19 mouse cellular contexts compared by ENCODE assay signal in genomic region chr13:15641548-15641947, GRCm38 (mm10).
A peak's percentile ranks its signal among the peaks of the same experiment; 100 is the strongest.
DNase-seq lines count a peak whose midpoint lies in the region; ATAC-seq and TF ChIP-seq lines count a peak whose summit lies in the region.
"Had no signal": no experiment of that assay in that cellular context is flagged by ENCODE, and none has a peak within 500 bp of the region (broad histone marks: within the 10 kb centered on the region; RNA-seq: fewer than 3 reads in every experiment).

No protein-coding gene starts in this region.

- no peaks in the 10 kb centered on the region for H3K36me3 ChIP-seq in liver, embryonic 12.5 days
- no peaks in the 10 kb centered on the region for H3K36me3 ChIP-seq in liver, embryonic 13.5 days
- H3K36me3 ChIP-seq in liver, embryonic 15.5 days (replicated peaks) = no peaks in the 10 kb centered on the region
- no peaks in the 10 kb centered on the region for H3K36me3 ChIP-seq in stomach, postnatal 0 days (ENCODE audit: control insufficient read depth, insufficient read depth, low read length)
- H3K36me3 ChIP-seq: forebrain, embryonic 15.5 days had no signal

- no peak overlapping the region for H3K27ac ChIP-seq in liver, embryonic 12.5 days
- H3K27ac ChIP-seq in liver, embryonic 13.5 days = no peak overlapping the region
- no peak overlapping the region for H3K27ac ChIP-seq in liver, embryonic 15.5 days (replicated peaks)
- H3K27ac ChIP-seq in stomach, postnatal 0 days (replicated peaks) = no peak overlapping the region
- H3K27ac ChIP-seq: embryonic facial prominence, embryonic 10.5 days; embryonic facial prominence, embryonic 12.5 days; forebrain, embryonic 13.5 days; forebrain, embryonic 15.5 days had no signal

- H3K4me2 ChIP-seq in liver, embryonic 12.5 days = no peak overlapping the region
- no peak overlapping the region for H3K4me2 ChIP-seq in liver, embryonic 13.5 days
- no peak overlapping the region for H3K4me2 ChIP-seq in liver, embryonic 15.5 days
- H3K4me2 ChIP-seq in stomach, postnatal 0 days (replicated peaks; ENCODE audit: low read depth) = no peak overlapping the region
- H3K4me2 ChIP-seq: embryonic facial prominence, embryonic 12.5 days; forebrain, embryonic 13.5 days; forebrain, embryonic 15.5 days had no signal

- 0 out of 2 replicates have a peak, but pooled peaks cover 4% of the 10 kb centered on the region for H3K4me1 ChIP-seq in liver, embryonic 12.5 days
- no peaks in the 10 kb centered on the region for H3K4me1 ChIP-seq in liver, embryonic 13.5 days (replicated peaks)
- no peaks in the 10 kb centered on the region for H3K4me1 ChIP-seq in liver, embryonic 15.5 days (replicated peaks)
- no peaks in the 10 kb centered on the region for H3K4me1 ChIP-seq in stomach, postnatal 0 days (replicated peaks; ENCODE audit: control insufficient read depth, insufficient read depth)
- H3K4me1 ChIP-seq: embryonic facial prominence, embryonic 10.5 days; embryonic facial prominence, embryonic 12.5 days; forebrain, embryonic 13.5 days had no signal

- intact Hi-C loops in heart, postnatal 25 days (cut with DNase I) = no loop called here

- no peak for TF ChIP-seq CTCF in stomach, postnatal 0 days (IDR thresholded peaks at IDR 0.05; ENCODE audit: low read depth)

- peak; percentile 60 for ATAC-seq in liver, embryonic 12.5 days
- peak; percentile 71 for ATAC-seq in liver, embryonic 13.5 days (ENCODE audit: low read depth)
- peak; percentile 28; the same call in 1 of the 2 replicates for ATAC-seq in liver, embryonic 15.5 days (ENCODE audit: insufficient read depth)
- ATAC-seq in stomach, postnatal 0 days (ENCODE audit: low FRiP score, low TSS enrichment) = no peak
- ATAC-seq: forebrain, embryonic 13.5 days; forebrain, embryonic 15.5 days had no signal

- H3K4me3 ChIP-seq in liver, embryonic 12.5 days = no peak overlapping the region
- H3K4me3 ChIP-seq in liver, embryonic 13.5 days (replicated peaks) = no peak overlapping the region
- H3K4me3 ChIP-seq in liver, embryonic 15.5 days (replicated peaks) = no peak overlapping the region
- no peak overlapping the region for H3K4me3 ChIP-seq in stomach, postnatal 0 days (ENCODE audit: low read depth, low read length)
- H3K4me3 ChIP-seq: embryonic facial prominence, embryonic 10.5 days; embryonic facial prominence, embryonic 12.5 days; forebrain, embryonic 13.5 days; forebrain, embryonic 15.5 days had no signal

- H3K27me3 ChIP-seq in liver, embryonic 12.5 days (replicated peaks) = no peaks in the 10 kb centered on the region
- no peaks in the 10 kb centered on the region for H3K27me3 ChIP-seq in liver, embryonic 13.5 days
- no peaks in the 10 kb centered on the region for H3K27me3 ChIP-seq in liver, embryonic 15.5 days
- H3K27me3 ChIP-seq in stomach, postnatal 0 days (ENCODE audit: control insufficient read depth, insufficient read depth, low read length) = no peaks in the 10 kb centered on the region
- H3K27me3 ChIP-seq: embryonic facial prominence, embryonic 12.5 days; forebrain, embryonic 13.5 days; forebrain, embryonic 15.5 days had no signal

- no peaks in the 10 kb centered on the region for H3K9me3 ChIP-seq in liver, embryonic 12.5 days (replicated peaks)
- H3K9me3 ChIP-seq in liver, embryonic 13.5 days (replicated peaks) = no peaks in the 10 kb centered on the region
- H3K9me3 ChIP-seq in liver, embryonic 15.5 days (replicated peaks) = no peaks in the 10 kb centered on the region
- no peaks in the 10 kb centered on the region for H3K9me3 ChIP-seq in stomach, postnatal 0 days (ENCODE audit: control insufficient read depth, low read length)
- H3K9me3 ChIP-seq: embryonic facial prominence, embryonic 10.5 days; embryonic facial prominence, embryonic 12.5 days; forebrain, embryonic 13.5 days; forebrain, embryonic 15.5 days had no signal

- 56% methylated on average over 1 of the region's 1 CpGs for WGBS in liver, embryonic 12.5 days (ENCODE audit: insufficient replicate concordance)
- WGBS in liver, embryonic 13.5 days (ENCODE audit: insufficient replicate concordance) = 50% methylated on average over 1 of the region's 1 CpGs
- WGBS in liver, embryonic 15.5 days (ENCODE audit: insufficient replicate concordance) = 55% methylated on average over 1 of the region's 1 CpGs
- 83% methylated on average over 1 of the region's 1 CpGs for WGBS in stomach, postnatal 0 days

- no peak for DNase-seq in liver
- no peak for DNase-seq in liver, embryonic 13.5 days
- DNase-seq in right cerebral cortex, postnatal 10 days (ENCODE audit: low spot score in 2 of 2) = no peak
- DNase-seq in heart, postnatal 25 days (ENCODE audit: low spot score) = no peak
- no peak for DNase-seq in stomach, postnatal 0 days (ENCODE audit: low spot score)
- DNase-seq: adrenal gland, adult 2 months; adrenal gland, postnatal 10 days; adrenal gland, postnatal 25 days; cerebellum, adult 11-12 months; cerebellum, adult 2 months; cerebellum, adult 9-10 months; cerebellum, postnatal 10 days; cerebellum, postnatal 25 days had no signal

- no peak overlapping the region for H3K9ac ChIP-seq in liver, embryonic 12.5 days
- no peak overlapping the region for H3K9ac ChIP-seq in liver, embryonic 13.5 days
- H3K9ac ChIP-seq in liver, embryonic 15.5 days = no peak overlapping the region
- no peak overlapping the region for H3K9ac ChIP-seq in stomach, postnatal 0 days (ENCODE audit: low read length)
- H3K9ac ChIP-seq: embryonic facial prominence, embryonic 12.5 days; forebrain, embryonic 13.5 days; forebrain, embryonic 15.5 days had no signal

- no peak for TF ChIP-seq EP300 in stomach, postnatal 0 days (optimal IDR thresholded peaks at IDR 0.05)
